Mouse (Mus musculus) midbrain, postnatal 0 days (tissue): ENCODE data around the gene Ppef2. TPM values are rescaled to one million over a fixed set of nuclear protein-coding genes. Genes with fewer than 3 reads are reported as not detected.
A peak's percentile ranks its signal among the peaks of the same experiment; 100 is the strongest.

Experiments used
- ATAC-seq: fragments of 200-750 bp; cut with Nextera tagmentation; 2 replicates; pipeline ENCODE4 v1.8.0; 2017; ENCODE audit warnings: moderate number of reproducible peaks, mild to moderate bottlenecking, moderate TSS enrichment, moderate library complexity; ENCODE audit not compliant: low FRiP score
- DNase-seq: peaks from one replicate; pipeline ENCODE4 v3.0.0-alpha.2; 2015; ENCODE audit warnings: low spot score
- H3K27ac ChIP-seq: fragments of 300-500 bp; sonication (generic); 2 replicates; pipeline ENCODE4 v1.5.1; 2014; ENCODE audit warnings: low read depth, mild to moderate bottlenecking, low read length, mixed read lengths
- H3K27me3 ChIP-seq: fragments of 300-500 bp; sonication (generic); 2 replicates; pipeline ENCODE4 v1.6.1; 2014; ENCODE audit warnings: low read length, control low read depth, mixed read lengths; ENCODE audit not compliant: insufficient read depth
- H3K36me3 ChIP-seq: fragments of 300-500 bp; sonication (generic); 2 replicates; pipeline ENCODE4 v1.6.1; 2014; ENCODE audit warnings: low read length, control low read depth, mixed read lengths; ENCODE audit not compliant: insufficient read depth
- H3K4me1 ChIP-seq: fragments of 300-500 bp; sonication (generic); 2 replicates; pipeline ENCODE4 v1.6.1; 2014; ENCODE audit warnings: mild to moderate bottlenecking, control low read depth, antibody characterized with exemption, low read length, mixed read lengths; ENCODE audit not compliant: insufficient read depth
- H3K4me2 ChIP-seq: fragments of 300-500 bp; sonication (generic); 2 replicates; pipeline ENCODE4 v1.6.1; 2014; ENCODE audit warnings: low read depth, mild to moderate bottlenecking, low read length, mixed read lengths; ENCODE audit not compliant: poor library complexity, severe bottlenecking
- H3K4me3 ChIP-seq: fragments of 300-500 bp; sonication (generic); 2 replicates; pipeline ENCODE4 v1.5.1; 2014; ENCODE audit warnings: low read depth, mild to moderate bottlenecking, low read length, moderate library complexity
- H3K9ac ChIP-seq: fragments of 300-500 bp; sonication (generic); replicated peaks from 2 replicates; pipeline ENCODE4 v1.6.1; 2014; ENCODE audit warnings: mild to moderate bottlenecking, low read length, moderate library complexity, mixed read lengths; ENCODE audit not compliant: poor library complexity, severe bottlenecking
- H3K9me3 ChIP-seq: fragments of 300-500 bp; sonication (generic); 2 replicates; pipeline ENCODE4 v1.6.1; 2016; ENCODE audit warnings: low read length, control low read depth
- CTCF ChIP-seq: IDR thresholded peaks from 2 replicates; pipeline ENCODE4 v1.5.1; 2016; ENCODE audit warnings: antibody characterized with exemption, mild to moderate bottlenecking
- WGBS: fragments of 180-500 bp; shearing (Covaris S2); extraction: QIAGEN DNeasy Blood & Tissue Kit; methylation state at CpG from one replicate; pipeline ENCODE4 v1.1.7; 2014; 5-methylcytosine and 5-hydroxymethylcytosine counted together
- polyA plus RNA-seq: library from polyadenylated mRNA; unstranded; fragments of >200 nt; fragmentation: Nextera tagmentation; extraction: Ambion mirVana; gene quantifications from 2 replicates; pipeline ENCODE4 v1.2.1, GENCODE M21; 2015
- total RNA-seq: library from RNA; depleted of rRNA; stranded (reverse); fragments of >200 nt; gene quantifications from 2 replicates; pipeline ENCODE4 v1.2.3, GENCODE M21; 2014

Ppef2 gene
- total and polyA plus RNA-seq, 2 experiments from 2014 or later: 0.47 to 0.60 TPM

DNA sequence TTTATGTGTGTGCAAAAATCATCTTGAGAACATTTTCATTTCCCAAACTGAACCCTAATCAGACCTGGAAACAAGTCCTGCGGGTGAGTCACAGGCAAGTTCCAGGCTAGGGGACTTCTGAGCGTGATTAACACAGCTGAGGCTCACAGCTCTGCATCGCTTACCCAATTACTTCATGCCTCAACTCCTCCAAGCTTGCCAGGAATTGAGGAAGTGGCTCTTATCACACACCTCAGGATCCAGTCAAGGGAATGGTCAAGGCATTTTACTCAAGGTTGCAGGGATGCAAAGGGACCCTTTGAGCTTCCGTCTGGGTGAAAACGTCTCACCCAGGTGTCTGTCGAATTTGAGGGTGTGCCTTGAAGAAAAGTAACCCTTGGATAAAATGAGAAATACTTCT lies 36.3 kb downstream of the Ppef2 start:
- H3K9me3 ChIP-seq: no peaks in the 10 kb centered on the region
- ATAC-seq (no peak), DNase-seq (no peak)
- H3K9ac ChIP-seq: no peak overlapping the region
- H3K27ac ChIP-seq: 0 out of 2 replicates have a peak overlapping the region, but pooled peaks have one; percentile 68
- WGBS: 75% methylated on average over 6 of the region's 6 CpGs
- H3K27me3 ChIP-seq: no peaks in the 10 kb centered on the region
- H3K4me1 ChIP-seq: peaks cover 5% of the 10 kb centered on the region; the same call in 1 of the 2 replicates
- no peak overlapping the region for H3K4me2 ChIP-seq
- no peak overlapping the region for H3K4me3 ChIP-seq
- no peak for TF ChIP-seq CTCF
- H3K36me3 ChIP-seq: no peaks in the 10 kb centered on the region

DNA sequence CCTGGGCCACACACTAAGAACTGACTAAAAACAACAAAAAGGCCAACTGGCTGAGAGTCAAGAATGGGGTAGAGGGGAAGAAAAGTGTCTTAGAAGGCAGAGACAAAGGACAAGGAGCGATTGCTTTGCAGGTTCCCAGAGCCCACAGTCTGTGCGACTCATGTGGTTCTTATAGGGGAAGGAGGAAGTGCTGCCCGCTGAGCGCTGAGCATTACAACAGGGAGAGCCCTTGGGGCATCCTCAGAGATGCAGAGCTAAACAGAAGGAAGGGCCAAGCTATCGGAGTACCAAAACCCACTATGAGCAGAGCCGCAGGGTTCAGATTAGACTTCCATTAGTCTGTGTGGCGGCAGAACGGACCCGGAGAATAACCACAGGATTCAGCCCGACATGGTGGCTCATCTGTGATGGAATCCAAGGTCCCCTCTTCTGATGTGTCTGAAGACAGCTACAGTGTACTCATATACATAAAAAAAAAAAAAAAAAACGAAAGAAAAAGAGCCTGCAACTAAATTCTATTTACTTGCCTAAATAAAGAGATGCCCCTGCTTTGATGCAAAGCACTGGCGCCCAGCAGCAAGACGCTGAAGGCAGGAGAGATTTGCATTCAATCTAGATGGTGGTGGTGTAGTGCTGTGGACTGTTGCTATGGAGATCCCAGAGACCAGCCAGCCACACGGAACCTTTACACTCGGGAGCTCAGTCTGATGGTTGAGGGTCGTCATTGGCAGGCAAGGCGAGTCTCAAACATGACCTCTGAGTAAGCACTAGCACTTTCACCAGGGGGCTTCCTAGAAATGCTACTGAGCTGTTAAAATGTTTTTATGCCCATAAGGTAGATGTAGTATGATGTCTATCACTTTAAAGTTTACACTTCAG lies 36.9 kb downstream of the Ppef2 start:
- Histone ChIP-seq H3K27me3 (no peaks in the 10 kb centered on the region), H3K9ac (no peak overlapping the region), H3K4me2 (peak overlapping the region; percentile 26; the same call in 1 of the 2 replicates), H3K9me3 (no peaks in the 10 kb centered on the region), H3K4me3 (no peak overlapping the region), H3K4me1 (peaks cover 5% of the 10 kb centered on the region; the same call in 1 of the 2 replicates), H3K36me3 (no peaks in the 10 kb centered on the region), H3K27ac (peak overlapping the region; percentile 68)
- peak; percentile 58 for DNase-seq
- TF ChIP-seq CTCF: no peak
- 21% methylated on average over 17 of the region's 17 CpGs for WGBS
- ATAC-seq: peak; percentile 86

DNA sequence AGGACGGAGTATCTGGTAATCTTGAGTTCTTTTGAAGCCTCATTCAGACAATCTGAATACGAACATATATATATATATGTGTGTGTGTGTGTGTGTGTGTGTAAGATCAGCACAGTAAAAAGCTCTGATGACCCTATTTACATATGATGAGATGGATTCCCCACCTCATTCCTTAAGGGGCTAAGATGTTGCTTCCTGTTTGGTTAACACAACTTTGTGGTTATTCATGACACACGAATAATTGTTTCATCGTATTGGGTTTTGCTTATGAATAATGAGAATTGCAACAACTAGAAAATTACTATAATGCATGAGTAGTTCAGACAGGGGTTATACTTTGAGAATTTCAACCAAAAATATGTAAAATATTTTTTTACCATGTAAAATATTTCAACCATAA lies 40.8 kb downstream of the Ppef2 start, which contains the start of gene U90926:
U90926 (minus strand) TSS at position 101 of the 400 bp plus-strand sequence.
- H3K27me3 ChIP-seq: no peaks in the 10 kb centered on the region
- no peak for ATAC-seq
- no peaks in the 10 kb centered on the region for H3K9me3 ChIP-seq
- H3K4me1 ChIP-seq: peaks cover 5% of the 10 kb centered on the region; the same call in 1 of the 2 replicates
- 93% methylated on average over 4 of the region's 4 CpGs for WGBS
- DNase-seq: no peak
- H3K4me3 ChIP-seq: no peak within 1 kb of the TSS
- no peak within 1 kb of the TSS for H3K9ac ChIP-seq
- H3K36me3 ChIP-seq: no peaks in the 10 kb centered on the region
- TF ChIP-seq CTCF: no peak
- H3K4me2 ChIP-seq: no peak within 1 kb of the TSS
- H3K27ac ChIP-seq: no peak within 1 kb of the TSS

DNA sequence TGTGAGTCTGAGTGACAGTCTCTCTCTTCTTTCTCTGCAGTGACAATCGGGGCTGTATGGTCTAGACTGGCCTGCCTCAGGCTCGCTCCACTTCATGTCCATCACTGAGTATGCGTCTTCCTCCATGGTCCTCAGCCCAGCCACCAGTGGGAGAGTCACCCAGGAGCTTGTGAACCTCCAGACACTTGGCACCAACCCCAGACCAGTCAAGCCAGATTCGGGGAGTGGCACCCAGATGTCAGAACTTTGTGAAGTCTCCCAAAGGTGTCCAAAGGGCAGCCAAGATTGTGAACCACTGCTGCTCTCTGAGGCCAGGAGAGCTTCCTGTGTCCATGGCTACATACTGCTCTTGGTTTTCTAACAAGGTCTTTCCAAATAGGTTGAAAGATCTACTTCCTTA lies 43.8 kb downstream of the Ppef2 start:
- H3K27ac ChIP-seq: no peak overlapping the region
- no peak overlapping the region for H3K4me3 ChIP-seq
- DNase-seq (no peak), ATAC-seq (no peak)
- no peak for TF ChIP-seq CTCF
- H3K4me1 ChIP-seq: no peaks in the 10 kb centered on the region
- WGBS: 94% methylated on average over 4 of the region's 4 CpGs
- H3K9me3 ChIP-seq: no peaks in the 10 kb centered on the region
- H3K27me3 ChIP-seq: no peaks in the 10 kb centered on the region
- H3K9ac ChIP-seq: no peak overlapping the region
- H3K4me2 ChIP-seq: no peak overlapping the region
- H3K36me3 ChIP-seq: no peaks in the 10 kb centered on the region

DNA sequence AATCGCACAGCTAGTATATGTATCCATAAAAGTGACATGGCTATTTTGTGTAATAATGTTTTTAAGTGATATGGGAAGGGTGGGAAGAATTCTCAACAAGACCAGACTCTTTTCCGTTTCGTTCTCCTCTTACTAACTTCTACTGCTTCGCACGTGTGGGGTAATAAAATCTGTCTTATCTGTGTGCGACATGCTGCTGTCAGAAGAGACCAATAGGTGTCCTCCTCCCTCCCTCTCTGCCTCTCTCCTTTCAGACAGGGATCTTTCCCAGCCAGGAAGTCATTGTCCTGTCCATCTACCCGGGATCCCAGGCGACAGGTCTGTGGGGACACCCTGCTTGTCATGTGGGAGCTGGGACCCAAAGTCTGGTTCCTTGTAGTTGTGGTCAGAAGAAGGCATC lies 45.9 kb downstream of the Ppef2 start:
- 82% methylated on average over 8 of the region's 8 CpGs for WGBS
- no peak overlapping the region for H3K4me3 ChIP-seq
- H3K9me3 ChIP-seq: no peaks in the 10 kb centered on the region
- no peaks in the 10 kb centered on the region for H3K27me3 ChIP-seq
- no peak for TF ChIP-seq CTCF
- no peak overlapping the region for H3K9ac ChIP-seq
- no peaks in the 10 kb centered on the region for H3K4me1 ChIP-seq
- H3K4me2 ChIP-seq: no peak overlapping the region
- no peak for DNase-seq
- no peaks in the 10 kb centered on the region; the same call in 1 of the 2 replicates for H3K36me3 ChIP-seq
- no peak overlapping the region for H3K27ac ChIP-seq
- ATAC-seq: no peak

DNA sequence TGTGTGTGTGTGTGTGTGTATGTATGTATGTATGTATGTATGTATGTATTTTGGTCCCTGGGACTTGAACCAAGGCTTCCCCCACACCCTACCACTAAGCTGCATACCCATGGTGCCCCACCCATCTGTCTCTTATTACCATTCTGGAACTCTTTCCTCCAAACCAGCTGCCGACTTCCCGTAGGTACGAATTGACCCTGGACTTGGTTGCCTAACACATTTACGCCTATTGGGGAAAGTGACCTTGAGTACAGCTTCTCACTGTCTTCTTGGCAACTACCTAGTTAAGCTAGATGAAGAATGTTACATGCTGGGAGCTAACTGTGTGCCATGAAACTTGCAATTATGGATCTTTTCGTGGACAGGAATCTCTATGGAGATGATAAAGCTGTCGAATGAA lies 50.0 kb downstream of the Ppef2 start:
- 95% methylated on average over 6 of the region's 6 CpGs for WGBS

More for the DNA sequence above, 50.0 kb downstream of the Ppef2 start:
- H3K4me2 ChIP-seq: no peak overlapping the region
- no peak for DNase-seq
- H3K9me3 ChIP-seq: no peaks in the 10 kb centered on the region
- no peak for ATAC-seq
- TF ChIP-seq CTCF: no peak
- no peaks in the 10 kb centered on the region for H3K4me1 ChIP-seq
- no peak overlapping the region for H3K9ac ChIP-seq
- H3K27ac ChIP-seq: no peak overlapping the region
- H3K36me3 ChIP-seq: peaks cover 24% of the 10 kb centered on the region
- H3K4me3 ChIP-seq: no peak overlapping the region
- H3K27me3 ChIP-seq: no peaks in the 10 kb centered on the region
